Mouse (Mus musculus) ES-CJ7 (cell line): ENCODE measurements at regions not wholly inside any gene's neighbourhood (a gene's known extent, or its start where the extent isn't known, plus 50 kb on each side); places are given as distances from the start of the nearest gene placed in this dataset.

Experiments used
- DNase-seq: peaks from one replicate; pipeline ENCODE4 v3.0.0; 2011; ENCODE audit warnings: low read depth, low spot score

- DNase-seq: peak; percentile 59
These were observed 794.3 kb upstream of the Api5 start for GRCm38 (mm10) chr2:95232135-95232772.

- no peak for DNase-seq
These were observed 793.8 kb upstream of the Api5 start for GRCm38 (mm10) chr2:95231739-95232134.

- DNase-seq: no peak
These were observed 791.5 kb upstream of the Api5 start for GRCm38 (mm10) chr2:95229386-95229785.

GRCm38 (mm10) chr2:95210216-95210941, 772.4 kb upstream of the Api5 start:
- no peak for DNase-seq
